Mouse (Mus musculus) limb, embryonic 14.5 days (tissue): ENCODE measurements at regions not wholly inside any gene's neighbourhood (a gene's known extent, or its start where the extent isn't known, plus 50 kb on each side); places are given as distances from the start of the nearest gene placed in this dataset.

Experiments used
- ATAC-seq: fragments of 200-750 bp; cut with Nextera tagmentation; 2 replicates; pipeline ENCODE4 v1.8.0; 2017; ENCODE audit warnings: low read depth, moderate number of reproducible peaks, moderate TSS enrichment; ENCODE audit not compliant: low FRiP score
- DNase-seq: peaks from one replicate; pipeline ENCODE4 v3.0.0-alpha.2; 2015; ENCODE audit warnings: low spot score
- H3K27ac ChIP-seq: fragments of 300-500 bp; sonication (generic); replicated peaks from 2 replicates; pipeline ENCODE4 v1.5.1; 2014; ENCODE audit warnings: low read depth, mild to moderate bottlenecking, low read length, moderate library complexity, mixed read lengths
- H3K27me3 ChIP-seq: fragments of 300-500 bp; sonication (generic); 2 replicates; pipeline ENCODE4 v1.6.1; 2014; ENCODE audit warnings: low read length, mixed read lengths; ENCODE audit not compliant: control insufficient read depth, insufficient read depth
- H3K36me3 ChIP-seq: fragments of 300-500 bp; sonication (generic); 2 replicates; pipeline ENCODE4 v1.6.1; 2014; ENCODE audit warnings: mild to moderate bottlenecking, low read length, moderate library complexity, mixed read lengths; ENCODE audit not compliant: control insufficient read depth, insufficient read depth
- H3K4me1 ChIP-seq: fragments of 300-500 bp; sonication (generic); 2 replicates; pipeline ENCODE4 v1.6.1; 2014; ENCODE audit warnings: antibody characterized with exemption, low read length, mixed read lengths; ENCODE audit not compliant: control insufficient read depth, insufficient read depth
- H3K4me2 ChIP-seq: fragments of 300-500 bp; sonication (generic); replicated peaks from 2 replicates; pipeline ENCODE4 v1.6.1; 2014; ENCODE audit warnings: low read depth, mild to moderate bottlenecking, low read length, moderate library complexity; ENCODE audit not compliant: severe bottlenecking
- H3K4me3 ChIP-seq: fragments of 300-500 bp; sonication (generic); replicated peaks from 2 replicates; pipeline ENCODE4 v1.5.1; 2014; ENCODE audit warnings: low read length
- H3K9ac ChIP-seq: fragments of 300-500 bp; sonication (generic); 2 replicates; pipeline ENCODE4 v1.6.1; 2014; ENCODE audit warnings: mild to moderate bottlenecking, low read depth, low read length, moderate library complexity; ENCODE audit not compliant: severe bottlenecking
- H3K9me3 ChIP-seq: fragments of 300-500 bp; sonication (generic); 2 replicates; pipeline ENCODE4 v1.6.1; 2016; ENCODE audit warnings: low read length; ENCODE audit not compliant: control insufficient read depth
- POLR2A ChIP-seq: fragments of 200-500 bp; IDR thresholded peaks from 2 replicates; pipeline ENCODE4 v1.8.0; 2012; ENCODE audit warnings: inconsistent platforms, mild to moderate bottlenecking, moderate library complexity, borderline replicate concordance; ENCODE audit not compliant: insufficient read depth, insufficient read length; ENCODE audit errors: extremely low read depth
- WGBS: fragments of 180-500 bp; shearing (Covaris S2); extraction: QIAGEN DNeasy Blood & Tissue Kit; methylation state at CpG from one replicate; pipeline ENCODE4 v1.1.7; 2014; 5-methylcytosine and 5-hydroxymethylcytosine counted together

DNA sequence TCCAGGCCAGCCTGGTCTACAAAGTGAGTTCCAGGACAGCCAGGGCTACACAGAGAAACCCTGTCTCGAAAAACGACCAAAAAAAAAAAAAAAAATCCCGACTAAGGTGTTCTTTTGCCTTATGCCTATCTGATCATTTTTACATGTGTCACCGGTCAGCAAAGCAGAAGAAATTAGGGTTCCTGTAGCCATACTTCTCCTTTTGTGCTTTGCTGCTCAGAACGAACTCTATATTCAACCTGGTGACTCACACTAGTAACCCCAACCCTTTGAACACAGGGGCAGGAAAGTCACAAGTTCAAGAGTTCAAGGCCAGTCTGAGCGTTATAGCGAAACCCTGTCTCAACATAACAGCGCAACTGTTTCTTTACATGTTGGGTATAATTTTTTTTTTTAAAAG, 108.7 kb upstream of the Tbc1d5 start:
- no peaks in the 10 kb centered on the region for H3K36me3 ChIP-seq
- no peak overlapping the region for H3K4me2 ChIP-seq
- no peak overlapping the region for H3K4me3 ChIP-seq
- no peak for ATAC-seq
- H3K27me3 ChIP-seq, result no peaks in the 10 kb centered on the region
- no peaks in the 10 kb centered on the region for H3K9me3 ChIP-seq
- no peaks in the 10 kb centered on the region for H3K4me1 ChIP-seq
- WGBS, result 84% methylated on average over 8 of the region's 8 CpGs
- H3K27ac ChIP-seq, result no peak overlapping the region
- H3K9ac ChIP-seq, result no peak overlapping the region
- TF ChIP-seq POLR2A, result no peak
- DNase-seq, result no peak

DNA sequence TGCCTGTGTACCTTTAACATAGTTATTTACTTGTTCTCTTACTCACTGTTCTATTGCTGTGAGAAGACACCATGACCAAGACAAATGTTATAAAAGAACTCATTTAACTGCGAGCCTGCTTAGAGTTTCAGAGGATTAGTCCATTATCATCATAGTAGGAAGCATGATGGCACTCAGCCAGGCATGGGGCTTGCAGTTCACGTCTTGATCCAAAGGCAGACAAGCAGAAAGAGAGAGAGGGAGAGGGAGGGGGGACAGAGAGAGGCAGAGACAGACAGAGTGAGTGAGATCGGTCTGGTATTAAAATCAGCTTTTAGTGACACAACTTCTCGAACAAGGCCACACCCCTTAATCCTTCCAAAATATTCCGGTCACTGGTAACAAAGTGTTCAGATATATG, 106.2 kb upstream of the Tbc1d5 start:
- Histone ChIP-seq H3K27ac (no peak overlapping the region), H3K27me3 (no peaks in the 10 kb centered on the region), H3K9me3 (no peaks in the 10 kb centered on the region), H3K4me1 (no peaks in the 10 kb centered on the region), H3K9ac (no peak overlapping the region), H3K4me2 (no peak overlapping the region), H3K36me3 (no peaks in the 10 kb centered on the region), H3K4me3 (no peak overlapping the region)
- no peak for DNase-seq
- ATAC-seq, result no peak
- 82% methylated on average over 5 of the region's 5 CpGs for WGBS
- no peak for TF ChIP-seq POLR2A

DNA sequence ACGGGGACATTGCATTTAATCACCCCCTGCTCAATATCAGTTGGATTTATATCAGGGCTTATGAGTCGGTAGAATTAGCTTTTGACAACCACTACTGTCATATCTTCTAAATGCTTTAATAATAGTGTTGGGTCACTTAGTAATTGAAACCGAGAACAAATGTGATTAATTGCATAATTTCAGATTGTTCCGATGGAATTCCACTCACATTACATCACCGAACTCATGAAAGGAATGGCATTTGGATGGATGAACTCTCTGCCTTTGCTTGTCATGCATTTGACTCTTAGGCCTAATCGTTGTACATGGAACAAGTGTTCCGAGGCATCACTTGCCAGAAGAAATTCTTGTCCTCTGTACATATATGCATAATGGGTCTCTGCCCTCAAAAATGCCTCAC, 99.6 kb upstream of the Tbc1d5 start:
- no peaks in the 10 kb centered on the region for H3K36me3 ChIP-seq
- no peaks in the 10 kb centered on the region for H3K9me3 ChIP-seq
- H3K4me3 ChIP-seq, result no peak overlapping the region
- TF ChIP-seq POLR2A, result no peak
- H3K27me3 ChIP-seq, result no peaks in the 10 kb centered on the region
- no peak for DNase-seq
- H3K9ac ChIP-seq, result no peak overlapping the region
- no peak overlapping the region for H3K27ac ChIP-seq
- 69% methylated on average over 7 of the region's 7 CpGs for WGBS
- no peak overlapping the region for H3K4me2 ChIP-seq
- no peak for ATAC-seq
- no peaks in the 10 kb centered on the region for H3K4me1 ChIP-seq

- Histone ChIP-seq H3K4me3 (no peak overlapping the region), H3K9ac (no peak overlapping the region), H3K9me3 (no peaks in the 10 kb centered on the region), H3K4me2 (no peak overlapping the region), H3K27ac (no peak overlapping the region), H3K4me1 (no peaks in the 10 kb centered on the region), H3K36me3 (no peaks in the 10 kb centered on the region), H3K27me3 (no peaks in the 10 kb centered on the region)
- no peak for TF ChIP-seq POLR2A
- no peak for DNase-seq
- 70% methylated on average over 2 of the region's 2 CpGs for WGBS
- no peak for ATAC-seq
These were observed 98.9 kb upstream of the Tbc1d5 start for GRCm38 (mm10) chr17:51278094-51278493.

GRCm38 (mm10) chr17:51277161-51277560, 98.0 kb upstream of the Tbc1d5 start:
- no peak for DNase-seq
- Histone ChIP-seq H3K9me3 (no peaks in the 10 kb centered on the region), H3K27ac (no peak overlapping the region), H3K4me2 (no peak overlapping the region), H3K4me3 (no peak overlapping the region), H3K27me3 (no peaks in the 10 kb centered on the region), H3K9ac (no peak overlapping the region), H3K36me3 (no peaks in the 10 kb centered on the region), H3K4me1 (no peaks in the 10 kb centered on the region)
- TF ChIP-seq POLR2A, result no peak
- no peak for ATAC-seq

DNA sequence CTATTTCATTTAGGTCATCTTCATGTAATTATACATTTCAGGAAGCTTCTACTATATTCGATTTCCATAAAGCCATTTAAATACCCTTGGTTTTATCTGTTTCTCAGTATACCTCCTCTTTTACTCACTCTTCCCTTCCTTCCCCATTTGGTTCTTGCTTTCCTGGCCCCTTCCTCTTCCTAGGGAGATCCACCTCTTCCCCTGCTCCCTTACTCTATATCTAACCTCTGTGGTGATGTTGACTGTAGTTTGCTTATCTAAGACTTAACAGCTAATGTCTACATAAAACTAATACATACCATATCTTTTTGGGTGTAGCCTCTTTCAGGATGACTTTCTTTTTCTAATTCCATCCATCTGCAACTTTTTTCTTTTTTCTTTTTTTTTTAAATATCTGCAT, 92.9 kb upstream of the Tbc1d5 start:
- WGBS, result 80% methylated on average over 1 of the region's 1 CpGs
- no peak overlapping the region for H3K4me3 ChIP-seq
- H3K9ac ChIP-seq, result no peak overlapping the region
- no peak for TF ChIP-seq POLR2A
- DNase-seq (no peak), ATAC-seq (no peak)
- H3K27ac ChIP-seq, result no peak overlapping the region
- no peaks in the 10 kb centered on the region for H3K36me3 ChIP-seq
- no peaks in the 10 kb centered on the region for H3K4me1 ChIP-seq
- no peak overlapping the region for H3K4me2 ChIP-seq
- H3K27me3 ChIP-seq, result no peaks in the 10 kb centered on the region
- no peaks in the 10 kb centered on the region for H3K9me3 ChIP-seq
